Mouse (Mus musculus): ENCODE results near the gene Lyrm9. TPM values are rescaled to one million over a fixed set of nuclear protein-coding genes. Genes with fewer than 3 reads are reported as not detected.
A peak's percentile ranks its signal among the peaks of the same experiment; 100 is the strongest.

Gene Lyrm9
- total and polyA plus RNA-seq, 2 experiments from 2014 or later, result 30.2 to 49.4 TPM

DNA sequence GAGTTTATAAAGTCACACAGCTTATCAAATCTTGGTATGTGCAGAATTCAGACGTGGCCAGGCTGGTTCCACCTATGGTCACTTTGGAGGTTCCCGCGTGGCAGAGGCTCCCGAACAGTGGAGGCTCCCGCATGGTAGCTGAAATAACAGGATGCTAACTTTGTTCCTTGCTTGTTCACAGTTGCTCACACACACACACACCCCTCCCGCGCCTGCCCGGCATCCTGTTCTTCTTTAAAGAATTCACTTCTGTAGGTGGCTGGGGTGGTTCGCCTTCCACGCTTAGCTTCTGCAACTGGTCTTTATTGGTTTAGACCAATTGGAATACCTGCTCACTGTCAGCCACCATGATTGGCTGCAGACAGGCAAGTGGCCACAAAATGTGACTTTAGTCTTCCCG, 33.3 kb upstream of the Lyrm9 start:
- no peak overlapping the region for H3K4me3 ChIP-seq (ENCODE audit: low read depth, low read length)
- no peak overlapping the region for H3K9ac ChIP-seq (replicated peaks; ENCODE audit: low read length, poor library complexity, severe bottlenecking)
- no peaks in the 10 kb centered on the region for H3K9me3 ChIP-seq (ENCODE audit: low read length)
- H3K36me3 ChIP-seq (ENCODE audit: insufficient read depth, low read length), result no peaks in the 10 kb centered on the region
- ATAC-seq (ENCODE audit: low FRiP score) (no peak), DNase-seq (ENCODE audit: low spot score) (no peak)
- 85% methylated on average over 11 of the region's 11 CpGs for WGBS
- H3K4me2 ChIP-seq (ENCODE audit: low read depth, low read length, poor library complexity, severe bottlenecking), result no peak overlapping the region; the same call in 1 of the 2 replicates
- 0 out of 2 replicates have a peak, but pooled peaks cover 3% of the 10 kb centered on the region for H3K27me3 ChIP-seq (ENCODE audit: insufficient read depth, low read length)
- H3K27ac ChIP-seq (ENCODE audit: low read depth, low read length), result no peak overlapping the region
- no peak for TF ChIP-seq CTCF (IDR thresholded peaks at IDR 0.05)
- H3K4me1 ChIP-seq (ENCODE audit: insufficient read depth, low read length), result peaks cover 8% of the 10 kb centered on the region; the same call in 1 of the 2 replicates

DNA sequence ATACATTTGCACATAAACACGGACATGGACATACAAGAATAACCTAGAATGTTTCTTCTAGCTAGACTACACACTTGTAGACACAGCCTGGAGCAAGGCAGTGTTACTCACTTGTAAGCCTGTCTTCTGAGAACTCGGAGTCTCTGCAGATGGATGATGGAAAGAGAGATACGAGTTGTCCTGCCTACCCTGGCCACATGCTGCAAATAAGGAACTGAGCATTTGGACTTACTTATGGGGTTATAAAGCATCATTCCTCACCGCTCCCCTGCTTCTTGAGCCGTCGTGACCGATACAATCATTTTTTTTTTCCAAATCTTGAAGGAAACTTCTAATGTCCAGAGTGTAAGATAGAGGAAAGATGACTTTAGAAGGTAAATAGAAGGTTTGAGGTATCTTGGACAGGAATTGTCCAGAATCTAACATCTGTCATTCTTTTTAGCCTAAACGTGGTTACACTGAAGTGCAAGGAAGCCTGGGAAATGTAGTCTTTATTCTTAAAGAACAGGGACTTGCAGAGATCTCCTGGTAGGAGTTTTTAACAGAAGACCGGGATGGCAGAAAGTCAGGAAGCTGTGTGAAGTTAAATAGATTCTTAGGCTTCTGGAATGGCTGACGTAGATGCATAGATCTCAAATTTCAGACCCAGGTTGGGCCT, 30.2 kb upstream of the Lyrm9 start:
- 84% methylated on average over 10 of the region's 10 CpGs for WGBS
- TF ChIP-seq CTCF (IDR thresholded peaks at IDR 0.05), result no peak
- no peak overlapping the region for H3K4me3 ChIP-seq (ENCODE audit: low read depth, low read length)
- ATAC-seq (ENCODE audit: low FRiP score), result no peak
- no peak overlapping the region for H3K4me2 ChIP-seq (ENCODE audit: low read depth, low read length, poor library complexity, severe bottlenecking)
- no peak overlapping the region for H3K9ac ChIP-seq (replicated peaks; ENCODE audit: low read length, poor library complexity, severe bottlenecking)
- no peaks in the 10 kb centered on the region for H3K9me3 ChIP-seq (ENCODE audit: low read length)
- no peaks in the 10 kb centered on the region for H3K36me3 ChIP-seq (ENCODE audit: insufficient read depth, low read length)
- H3K27ac ChIP-seq (ENCODE audit: low read depth, low read length), result no peak overlapping the region
- no peak for DNase-seq (ENCODE audit: low spot score)
- H3K4me1 ChIP-seq (ENCODE audit: insufficient read depth, low read length), result peaks cover 8% of the 10 kb centered on the region; the same call in 1 of the 2 replicates
- H3K27me3 ChIP-seq (ENCODE audit: insufficient read depth, low read length), result 0 out of 2 replicates have a peak, but pooled peaks cover 3% of the 10 kb centered on the region

DNA sequence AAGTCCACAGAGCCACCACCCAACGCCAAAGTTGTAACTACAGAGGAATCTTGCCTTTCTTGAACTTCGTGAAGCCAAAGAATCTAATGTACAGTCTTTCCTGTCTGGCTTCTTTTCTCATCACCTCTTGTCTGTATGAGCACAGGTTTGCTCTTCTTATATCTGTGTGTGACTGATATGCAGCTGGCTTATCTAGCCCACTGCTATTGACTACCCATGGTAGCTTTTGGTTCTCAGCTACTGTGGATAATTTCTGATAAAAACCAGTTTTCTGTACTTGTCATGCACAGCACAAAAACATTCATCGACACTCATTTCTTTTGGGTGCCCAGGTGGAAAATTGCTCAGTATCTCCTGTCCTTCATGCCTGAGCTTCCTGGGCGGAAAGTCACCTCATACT, 25.3 kb upstream of the Lyrm9 start:
- no peak for DNase-seq (ENCODE audit: low spot score)
- H3K4me1 ChIP-seq (ENCODE audit: insufficient read depth, low read length), result no peaks in the 10 kb centered on the region
- H3K4me2 ChIP-seq (ENCODE audit: low read depth, low read length, poor library complexity, severe bottlenecking), result no peak overlapping the region
- H3K4me3 ChIP-seq (ENCODE audit: low read depth, low read length), result no peak overlapping the region
- no peaks in the 10 kb centered on the region for H3K27me3 ChIP-seq (ENCODE audit: insufficient read depth, low read length)
- no peak overlapping the region for H3K27ac ChIP-seq (ENCODE audit: low read depth, low read length)
- 93% methylated on average over 4 of the region's 4 CpGs for WGBS
- no peak overlapping the region for H3K9ac ChIP-seq (replicated peaks; ENCODE audit: low read length, poor library complexity, severe bottlenecking)
- no peak for TF ChIP-seq CTCF (IDR thresholded peaks at IDR 0.05)
- no peaks in the 10 kb centered on the region for H3K9me3 ChIP-seq (ENCODE audit: low read length)
- no peak for ATAC-seq (ENCODE audit: low FRiP score)
- no peaks in the 10 kb centered on the region for H3K36me3 ChIP-seq (ENCODE audit: insufficient read depth, low read length)

DNA sequence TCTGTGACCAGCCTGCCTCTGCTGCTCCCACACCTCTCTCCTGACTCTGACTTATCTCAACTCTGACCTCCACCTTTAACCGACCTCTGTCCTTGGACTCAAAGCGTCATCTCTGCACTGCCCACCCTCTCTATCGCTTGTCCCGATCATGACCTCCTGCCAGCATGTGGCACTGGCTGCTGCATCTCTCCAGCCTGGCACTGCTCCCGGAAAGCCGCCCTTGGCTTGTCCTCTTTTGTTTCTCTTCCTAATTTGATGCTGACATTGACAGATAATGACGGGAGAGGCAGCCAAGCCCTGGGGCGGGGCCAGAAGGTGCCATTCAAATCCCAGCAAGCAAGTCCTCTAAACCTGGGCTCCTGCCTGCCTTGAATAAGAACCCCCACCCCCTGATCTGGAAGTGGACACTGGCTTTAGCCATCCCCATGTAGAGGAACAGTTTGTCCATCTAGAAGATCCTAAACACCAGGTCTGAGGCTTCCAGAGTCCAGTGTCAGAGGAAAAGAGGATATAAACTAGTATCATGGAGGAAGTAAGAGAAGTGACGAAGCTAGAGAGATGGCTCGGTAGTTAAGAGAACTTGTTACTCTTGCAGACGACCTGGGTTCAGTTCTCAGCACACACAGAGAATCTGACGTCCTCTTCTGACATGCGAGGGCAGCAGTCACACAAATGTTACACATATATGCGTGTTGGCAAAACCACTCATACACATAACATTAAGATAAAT, 22.6 kb upstream of the Lyrm9 start:
- ATAC-seq (ENCODE audit: low FRiP score) (no peak), DNase-seq (ENCODE audit: low spot score) (peak; percentile 81)
- no peak for TF ChIP-seq CTCF (IDR thresholded peaks at IDR 0.05)
- Histone ChIP-seq H3K36me3 (ENCODE audit: insufficient read depth, low read length) (no peaks in the 10 kb centered on the region), H3K9me3 (ENCODE audit: low read length) (no peaks in the 10 kb centered on the region), H3K27ac (ENCODE audit: low read depth, low read length) (no peak overlapping the region), H3K4me1 (ENCODE audit: insufficient read depth, low read length) (no peaks in the 10 kb centered on the region), H3K4me2 (ENCODE audit: low read depth, low read length, poor library complexity, severe bottlenecking) (no peak overlapping the region), H3K9ac (replicated peaks; ENCODE audit: low read length, poor library complexity, severe bottlenecking) (no peak overlapping the region), H3K4me3 (ENCODE audit: low read depth, low read length) (no peak overlapping the region), H3K27me3 (ENCODE audit: insufficient read depth, low read length) (no peaks in the 10 kb centered on the region)
- WGBS, result 64% methylated on average over 14 of the region's 14 CpGs

DNA sequence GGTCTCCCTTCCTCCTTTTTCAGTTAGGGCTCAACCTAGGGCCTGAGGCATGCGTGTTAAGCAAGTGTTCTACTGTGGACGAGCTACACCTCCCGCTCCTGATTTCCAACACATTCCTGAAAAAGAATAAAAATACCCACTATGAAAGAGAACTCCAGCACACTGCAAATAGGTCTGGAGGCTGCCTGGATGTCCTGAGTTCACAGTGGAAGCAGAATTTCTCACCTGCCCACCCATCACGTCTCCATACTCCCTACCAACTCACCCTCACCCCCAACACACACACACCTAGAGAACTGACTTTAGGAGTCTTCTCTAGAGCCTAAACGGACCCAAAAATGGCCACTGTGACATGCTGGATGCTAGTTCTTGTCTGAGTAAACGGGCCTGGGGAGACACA, 21.8 kb upstream of the Lyrm9 start:
- no peak for TF ChIP-seq CTCF (IDR thresholded peaks at IDR 0.05)
- Histone ChIP-seq H3K27ac (ENCODE audit: low read depth, low read length) (no peak overlapping the region), H3K27me3 (ENCODE audit: insufficient read depth, low read length) (no peaks in the 10 kb centered on the region), H3K4me3 (ENCODE audit: low read depth, low read length) (no peak overlapping the region), H3K9ac (replicated peaks; ENCODE audit: low read length, poor library complexity, severe bottlenecking) (no peak overlapping the region), H3K9me3 (ENCODE audit: low read length) (no peaks in the 10 kb centered on the region), H3K36me3 (ENCODE audit: insufficient read depth, low read length) (no peaks in the 10 kb centered on the region), H3K4me1 (ENCODE audit: insufficient read depth, low read length) (no peaks in the 10 kb centered on the region), H3K4me2 (ENCODE audit: low read depth, low read length, poor library complexity, severe bottlenecking) (no peak overlapping the region)
- DNase-seq (ENCODE audit: low spot score) (no peak), ATAC-seq (ENCODE audit: low FRiP score) (no peak)
- WGBS, result 86% methylated on average over 6 of the region's 6 CpGs

DNA sequence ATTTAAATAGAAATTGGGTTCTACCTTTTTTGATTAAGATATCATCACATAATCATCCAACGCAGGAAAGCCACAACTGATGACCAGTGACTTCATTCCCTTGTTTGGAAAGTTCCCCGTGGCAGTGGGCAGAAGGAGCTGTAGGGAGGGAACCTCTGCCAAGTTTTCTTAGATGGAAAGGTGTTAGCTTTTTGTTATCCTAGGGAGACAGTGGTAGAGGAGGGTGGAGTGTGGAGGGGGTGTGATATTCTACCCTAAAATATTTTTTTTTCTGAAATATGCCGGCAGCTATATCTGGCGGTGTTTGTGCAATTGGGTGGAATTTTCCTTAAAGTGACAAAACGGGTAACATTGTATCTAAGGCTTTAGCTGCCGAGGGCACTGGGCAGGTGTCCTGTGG, 21.2 kb upstream of the Lyrm9 start:
- Histone ChIP-seq H3K4me3 (ENCODE audit: low read depth, low read length) (no peak overlapping the region), H3K4me1 (ENCODE audit: insufficient read depth, low read length) (no peaks in the 10 kb centered on the region), H3K27me3 (ENCODE audit: insufficient read depth, low read length) (no peaks in the 10 kb centered on the region), H3K27ac (ENCODE audit: low read depth, low read length) (no peak overlapping the region), H3K9me3 (ENCODE audit: low read length) (no peaks in the 10 kb centered on the region), H3K9ac (replicated peaks; ENCODE audit: low read length, poor library complexity, severe bottlenecking) (no peak overlapping the region), H3K36me3 (ENCODE audit: insufficient read depth, low read length) (no peaks in the 10 kb centered on the region), H3K4me2 (ENCODE audit: low read depth, low read length, poor library complexity, severe bottlenecking) (no peak overlapping the region)
- no peak for TF ChIP-seq CTCF (IDR thresholded peaks at IDR 0.05)
- no peak for DNase-seq (ENCODE audit: low spot score)
- 60% methylated on average over 6 of the region's 6 CpGs for WGBS
- no peak for ATAC-seq (ENCODE audit: low FRiP score)
